Mouse (Mus musculus) urinary bladder, postnatal 0 days (tissue): Measurements from ENCODE around the gene Klhl32. TPM values are rescaled to one million over a fixed set of nuclear protein-coding genes. Genes with fewer than 3 reads are reported as not detected.

Experiments
- polyA plus RNA-seq: library from polyadenylated mRNA; unstranded; fragments of >200 nt; fragmentation: Nextera tagmentation; extraction: Ambion mirVana; gene quantifications from 2 replicates; pipeline ENCODE4 v1.2.1, GENCODE M21; 2015

The Klhl32 gene
- 3.4 and 3.6 TPM in 2 replicates for polyA plus RNA-seq

DNA sequence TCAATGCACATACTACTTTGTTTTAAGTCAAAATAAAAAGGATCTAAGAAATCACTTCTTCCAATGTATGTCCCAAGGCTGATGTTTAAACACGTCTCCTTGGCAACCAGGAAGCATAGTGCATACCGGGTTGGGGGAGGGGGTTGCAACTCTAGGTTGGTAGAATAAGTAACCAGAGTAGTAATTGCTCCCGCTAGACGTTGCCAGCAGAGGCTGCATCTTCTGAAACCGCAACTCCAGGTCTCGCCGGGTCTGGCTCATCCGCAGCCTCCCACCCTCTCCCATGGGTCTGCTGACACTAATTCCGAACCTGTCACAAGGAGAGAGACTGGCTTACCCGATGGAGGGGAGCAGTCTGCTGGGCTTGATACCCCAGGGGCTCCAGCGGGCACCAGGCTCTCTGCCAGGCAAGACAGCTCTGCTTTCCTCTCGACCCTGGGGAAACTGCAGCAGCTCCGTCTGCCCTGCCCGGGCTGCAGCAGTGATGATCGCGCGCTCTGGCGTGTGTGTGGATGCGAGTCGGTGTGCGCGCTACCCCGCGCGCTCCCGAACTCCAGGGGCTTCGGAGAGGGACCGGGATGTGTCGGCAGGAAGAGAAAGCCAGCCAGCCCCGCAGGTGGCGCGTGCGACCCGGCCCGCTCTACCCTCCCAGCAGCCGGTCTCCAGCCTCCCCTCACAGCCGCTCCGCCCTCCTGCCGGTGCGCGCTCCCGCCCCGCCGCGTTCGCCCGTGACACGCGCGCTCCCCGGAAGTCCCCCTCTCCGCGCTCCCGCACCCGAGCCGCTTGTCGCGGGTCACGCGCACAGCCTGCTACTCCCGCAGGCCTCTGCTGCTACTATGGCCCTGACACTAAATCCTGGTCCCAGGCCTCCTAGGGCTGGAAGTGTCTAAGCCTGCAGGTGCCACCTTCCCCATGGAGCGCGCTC lies at the start of gene Klhl32:
Gene Klhl32 (minus strand): TSS at position 724 of the 925 bp plus-strand sequence.

DNA sequence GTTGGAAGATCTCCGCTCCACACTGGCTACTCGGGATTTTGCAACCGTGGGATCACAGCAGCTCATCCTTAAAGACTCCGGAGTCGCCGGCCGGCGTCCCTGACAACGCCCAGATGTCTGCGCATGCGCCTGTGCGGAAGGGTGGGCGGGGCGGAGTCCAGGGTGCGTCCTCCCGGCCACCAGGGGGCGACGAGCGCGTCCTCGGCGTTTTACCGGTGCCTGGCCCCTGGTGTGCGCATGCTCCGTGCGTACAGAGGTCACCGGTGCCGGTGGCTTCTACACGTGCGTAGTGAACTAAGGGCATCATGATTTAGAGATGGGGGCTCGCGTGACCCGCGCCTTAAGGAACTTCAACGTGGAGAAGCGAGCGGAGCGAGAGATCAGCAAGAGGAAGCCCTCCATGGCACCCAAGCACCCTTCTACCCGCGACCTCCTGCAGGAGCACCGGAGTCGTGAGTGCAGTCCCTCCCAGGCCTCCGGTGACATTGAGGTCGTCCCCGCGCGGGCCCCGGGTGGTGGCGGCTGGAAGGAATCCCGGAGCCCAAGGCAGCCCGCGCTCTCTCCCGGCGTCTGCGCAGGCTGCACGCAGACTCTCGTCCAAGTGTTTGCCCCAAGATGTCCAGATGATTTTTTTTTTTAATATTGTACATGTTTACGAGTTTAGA lies 47.1 kb upstream of the Klhl32 start, which contains the start of gene Ndufaf4:
Gene Ndufaf4 (plus strand): TSS at position 233 of the 665 bp plus-strand sequence.

Other genes with a start within 250 kb of the Klhl32 start
- 29.4 and 35.0 TPM in 2 replicates for gene Ndufaf4, start 47.0 kb upstream of the Klhl32 start, polyA plus RNA-seq
- gene Gpr63, start 115.3 kb upstream of the Klhl32 start, polyA plus RNA-seq = 0.69 and 1.1 TPM in 2 replicates